Mouse (Mus musculus) erythroblast, embryonic 14.5 days (primary cell): ENCODE data around the gene Tmem95.

Experiments used
- GATA1 ChIP-seq: IDR thresholded peaks from 2 replicates; pipeline ENCODE4 v1.6.1; 2012; ENCODE audit warnings: low read length, inconsistent platforms, mixed read lengths
- TAL1 ChIP-seq: IDR thresholded peaks from 3 replicates; pipeline ENCODE4 v1.6.1; 2012; ENCODE audit warnings: low read length, inconsistent platforms, mixed read lengths

DNA sequence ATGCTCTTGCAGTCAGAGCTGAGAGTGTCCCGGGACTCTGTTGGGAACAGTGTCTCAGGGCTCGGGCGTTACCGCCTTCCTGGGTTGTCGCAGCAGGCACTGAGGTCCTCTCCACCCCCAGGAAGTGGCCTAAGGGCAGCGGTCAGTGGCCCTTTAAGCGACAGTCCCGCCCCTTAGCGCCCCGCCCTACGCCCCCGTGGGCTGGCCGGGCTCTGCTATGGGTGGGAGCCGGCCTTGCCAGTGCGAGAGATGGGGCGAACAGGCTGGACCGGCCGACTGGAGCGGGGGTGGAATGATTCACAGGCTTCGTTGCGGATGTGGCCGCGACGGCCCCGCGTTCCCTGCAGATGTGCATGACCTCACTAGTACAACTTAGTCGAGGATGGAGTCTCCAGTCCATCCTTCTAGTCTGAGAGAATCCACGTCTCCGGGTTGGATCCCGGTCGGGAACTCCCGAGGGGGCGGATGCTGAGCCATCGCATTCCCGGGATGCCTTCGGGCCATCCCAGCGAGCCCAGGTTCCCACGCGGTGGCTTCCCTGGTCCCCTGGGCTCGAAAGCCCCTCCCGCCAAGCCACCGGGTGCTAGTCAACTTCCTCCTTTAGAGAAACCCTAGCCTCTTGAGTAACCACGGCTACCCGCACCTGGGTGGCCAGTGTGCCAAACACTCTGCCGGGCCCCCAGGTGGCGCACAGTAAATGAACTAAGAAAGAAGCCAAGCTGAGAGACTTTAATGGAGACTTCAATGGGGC is 3.2 kb upstream of the Tmem95 start, which contains the start of gene Kctd11:
- TF ChIP-seq TAL1 (no peak), GATA1 (no peak)
